Mouse (Mus musculus): ENCODE data around the gene Akap4.
A peak's percentile ranks its signal among the peaks of the same experiment; 100 is the strongest.

Gene Akap4

DNA sequence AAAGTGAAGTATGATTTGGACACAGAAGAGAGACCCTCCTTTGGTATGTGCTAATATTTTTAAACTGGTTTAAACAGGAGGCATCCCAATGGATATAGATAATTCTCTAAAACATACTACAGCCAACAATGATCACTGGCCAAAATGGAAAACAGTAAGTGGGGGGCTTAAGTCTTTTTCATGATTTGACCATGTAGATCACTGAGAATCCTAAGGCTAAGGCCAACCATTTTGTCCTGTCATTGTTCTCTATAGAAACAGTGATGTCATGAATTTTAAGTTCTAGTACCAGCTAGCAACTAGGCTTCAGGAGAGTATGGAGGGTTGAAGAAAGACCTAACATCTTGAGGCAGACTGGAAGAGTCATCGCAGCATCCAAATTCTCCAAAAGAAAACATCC, at the start of gene Akap4:
TSS of gene Akap4 (plus strand) at position 301 of the 400 bp plus-strand sequence.
- DNase-seq, result no peak

DNA sequence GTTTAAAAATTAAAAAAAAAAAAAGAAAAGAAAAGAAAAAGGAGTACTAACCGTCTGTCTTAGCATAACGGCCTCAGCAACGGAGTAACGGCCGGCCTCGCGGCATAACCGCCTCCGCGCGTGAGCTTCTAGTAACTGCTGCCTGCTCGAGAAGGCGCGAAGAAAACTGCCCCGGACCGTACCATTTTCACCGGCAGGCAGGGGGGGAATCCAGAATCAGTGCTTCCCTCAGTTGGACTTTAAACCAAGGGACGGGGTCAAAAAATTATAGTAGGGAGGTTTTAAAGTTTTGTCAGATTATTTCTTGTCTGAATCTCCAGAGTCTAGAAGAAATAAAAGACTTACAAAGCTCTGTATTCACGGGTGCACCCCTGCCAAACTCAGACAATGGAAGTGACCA, 25.8 kb upstream of the Akap4 start, which contains the start of gene Ccnb3:
TSS of gene Ccnb3 (minus strand) at position 101 of the 400 bp plus-strand sequence.
- no peak for DNase-seq

DNA sequence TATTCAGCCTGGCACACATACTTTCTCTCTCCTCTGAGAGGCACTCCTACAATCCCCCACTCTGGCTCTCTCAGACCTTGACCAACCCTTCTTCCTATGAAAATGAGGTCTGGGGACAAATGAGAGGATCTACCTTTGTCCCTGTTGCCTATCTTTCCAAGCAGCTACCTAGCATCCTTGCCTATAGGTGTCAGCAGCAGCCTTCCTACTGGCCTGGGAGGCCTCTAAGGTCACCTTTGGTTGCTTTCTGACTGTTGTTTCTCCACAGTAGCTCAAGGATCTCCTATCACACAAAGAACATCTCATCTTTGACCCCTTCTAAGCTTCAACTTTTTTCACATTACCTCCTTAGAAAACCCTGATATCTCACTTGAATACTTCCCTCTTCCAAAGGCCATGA, 10.3 kb upstream of the Akap4 start:
- no peak for DNase-seq

DNA sequence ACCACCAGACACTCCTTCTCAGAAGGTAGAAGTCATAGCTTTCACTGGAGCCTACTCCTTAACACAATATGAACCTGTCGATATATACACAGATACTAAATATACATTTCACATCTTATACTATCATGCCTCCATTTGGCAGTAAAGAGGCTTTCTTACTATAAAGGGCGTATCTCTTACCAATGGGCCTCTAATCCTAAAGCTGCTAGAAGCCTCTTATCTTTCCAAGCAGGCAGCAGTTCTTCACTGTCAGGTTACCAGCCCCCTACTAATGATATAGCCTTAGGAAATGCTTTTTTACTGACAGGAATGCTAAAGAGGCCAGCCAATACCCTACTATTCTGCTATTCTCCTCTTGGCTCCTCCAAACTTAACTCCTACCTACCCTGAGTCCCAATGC, 9.7 kb upstream of the Akap4 start:
- DNase-seq, result no peak

DNA sequence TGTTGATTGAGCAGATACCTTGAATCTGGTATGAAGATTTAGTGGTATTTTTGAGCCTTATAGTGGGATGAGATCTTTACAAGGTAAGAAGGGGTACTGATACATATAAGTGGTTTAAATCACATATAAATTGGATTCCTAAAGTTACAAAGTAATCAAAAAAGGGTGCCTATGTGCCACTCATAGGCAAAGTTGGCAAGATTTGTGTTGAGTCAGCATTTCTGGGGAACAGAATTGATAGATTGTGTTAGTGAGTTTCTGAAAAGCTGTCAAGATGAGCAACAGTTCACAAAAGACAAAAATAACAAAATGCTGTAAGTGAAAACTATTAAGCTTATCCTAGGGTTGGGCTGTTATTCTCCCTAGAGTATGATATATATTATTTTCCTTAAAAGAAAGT, 3.2 kb upstream of the Akap4 start:
- DNase-seq, result no peak

DNA sequence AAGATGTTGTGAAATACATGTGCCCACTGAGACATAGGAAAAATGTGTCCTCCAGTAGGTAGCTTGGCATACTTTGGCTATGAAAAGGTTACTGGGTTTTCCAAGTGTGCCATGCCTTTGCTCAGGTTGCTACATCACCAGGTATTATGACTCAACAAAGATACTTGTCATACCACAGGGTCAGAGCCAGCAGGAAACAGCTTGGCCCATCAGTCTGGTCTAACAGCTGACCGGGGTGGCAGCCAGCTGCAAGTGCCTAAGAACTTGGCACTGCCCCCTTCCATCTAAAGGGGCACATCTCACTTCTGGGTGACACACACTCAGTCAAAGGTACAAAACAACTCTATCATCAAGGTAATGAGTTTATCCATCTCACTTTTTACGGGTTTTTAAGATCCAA, 683 bp downstream of the Akap4 start:
- DNase-seq, result no peak

DNA sequence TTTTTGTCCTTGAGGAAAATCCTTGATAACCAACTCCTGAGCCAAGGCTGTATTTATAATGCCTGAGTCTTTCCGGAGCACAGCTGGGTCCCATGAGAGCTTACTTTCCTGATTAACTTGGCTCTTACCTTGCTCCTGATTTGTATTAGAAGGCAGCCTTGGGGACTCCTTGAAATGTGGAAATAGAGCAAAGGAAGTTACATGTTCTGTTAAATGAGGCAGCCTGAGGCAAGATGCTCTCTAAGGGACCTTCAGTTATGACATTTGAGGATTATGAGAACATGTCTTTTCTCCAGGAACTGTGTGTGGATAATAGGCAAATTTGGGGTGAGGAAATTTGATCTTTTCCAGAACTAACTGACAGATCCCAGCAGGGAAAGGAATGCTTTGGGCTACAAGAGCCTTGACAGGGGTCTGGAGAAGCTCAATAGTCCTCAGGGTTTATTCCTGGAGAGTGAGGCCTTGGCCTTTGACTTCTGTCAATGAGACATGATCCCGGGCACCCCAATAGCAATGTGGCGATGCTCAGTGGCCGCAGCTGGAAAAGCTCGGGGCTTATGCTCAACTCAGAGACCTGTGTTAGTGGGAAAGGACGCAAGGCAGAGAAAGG, 12.6 kb downstream of the Akap4 start:
- no peak for DNase-seq

DNA sequence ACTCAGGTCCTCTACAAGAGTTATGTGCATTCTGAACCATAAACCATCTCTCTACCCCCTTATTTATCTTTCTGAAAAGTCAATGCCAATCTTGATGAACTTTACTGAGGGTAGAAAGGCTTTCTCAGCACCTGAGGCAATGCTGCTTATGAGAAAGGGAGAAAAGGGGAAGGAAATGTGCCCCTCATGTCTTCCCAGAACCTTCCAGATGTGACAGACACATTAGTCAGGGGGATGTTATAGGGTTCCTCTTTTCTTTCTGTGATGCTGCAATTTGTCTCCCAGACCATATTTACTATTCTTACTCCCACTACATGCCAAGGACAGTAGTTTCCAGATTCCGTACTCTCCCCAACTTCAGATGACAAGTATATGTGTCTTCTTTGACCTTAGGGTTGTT, 18.6 kb downstream of the Akap4 start:
- no peak for DNase-seq

DNA sequence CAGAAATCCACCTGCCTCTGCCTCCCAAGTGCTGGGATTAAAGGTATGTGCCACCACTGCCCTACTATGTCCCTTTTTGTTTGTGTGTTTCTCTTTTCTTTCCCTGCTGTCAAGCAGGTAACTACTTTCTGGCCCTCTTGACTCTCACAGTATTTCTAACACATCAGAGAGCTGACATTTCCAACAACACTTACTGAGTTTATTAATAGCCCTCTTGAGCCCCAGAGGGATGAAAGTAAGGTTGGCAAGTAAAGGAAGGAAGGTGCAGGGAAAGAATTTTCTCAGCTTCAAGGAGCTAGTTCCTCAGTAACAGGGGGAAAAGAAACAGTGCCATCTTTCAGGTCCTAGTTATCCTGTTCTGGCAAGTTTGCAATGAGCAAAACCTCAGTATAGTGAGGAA, 23.0 kb downstream of the Akap4 start:
- DNase-seq, result no peak

DNA sequence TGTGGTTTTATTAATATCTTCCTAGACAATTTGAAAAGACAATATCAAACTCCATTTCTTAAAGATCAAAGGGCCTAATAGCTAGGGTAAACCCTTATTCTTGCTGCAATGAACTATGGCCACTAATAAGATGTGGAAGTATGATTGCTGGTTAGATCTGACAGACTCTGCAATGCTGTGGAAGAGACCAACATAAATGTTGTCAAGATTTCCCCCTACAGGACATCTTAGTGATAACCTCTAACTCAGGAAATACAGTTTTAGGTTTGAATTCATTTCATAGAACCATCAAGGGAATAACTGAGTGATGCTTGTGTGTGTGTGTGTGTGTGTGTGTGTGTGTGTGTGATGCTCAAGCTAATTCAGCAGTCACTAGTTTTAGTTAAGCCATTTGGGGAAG, 35.0 kb downstream of the Akap4 start:
- DNase-seq, result no peak

DNA sequence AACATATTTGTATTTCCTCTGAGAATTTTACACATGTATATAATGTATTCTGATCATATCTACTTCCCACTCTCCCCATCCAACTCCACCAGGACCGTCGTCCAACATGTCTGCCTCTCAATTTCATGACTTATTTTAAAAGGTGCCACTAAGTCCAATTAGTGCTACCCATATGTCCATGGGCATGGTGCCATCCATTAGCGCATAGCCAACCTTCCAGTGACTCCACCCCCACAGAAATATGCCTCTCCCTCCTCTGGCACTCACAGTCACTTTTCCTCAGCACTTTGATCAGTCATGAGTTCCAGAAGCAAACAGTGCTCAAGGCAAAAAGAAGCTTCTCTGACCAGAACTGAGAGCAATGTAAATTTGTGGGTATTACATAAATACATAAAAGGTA, 47.6 kb downstream of the Akap4 start:
- DNase-seq, result peak; percentile 11 to 13

DNA sequence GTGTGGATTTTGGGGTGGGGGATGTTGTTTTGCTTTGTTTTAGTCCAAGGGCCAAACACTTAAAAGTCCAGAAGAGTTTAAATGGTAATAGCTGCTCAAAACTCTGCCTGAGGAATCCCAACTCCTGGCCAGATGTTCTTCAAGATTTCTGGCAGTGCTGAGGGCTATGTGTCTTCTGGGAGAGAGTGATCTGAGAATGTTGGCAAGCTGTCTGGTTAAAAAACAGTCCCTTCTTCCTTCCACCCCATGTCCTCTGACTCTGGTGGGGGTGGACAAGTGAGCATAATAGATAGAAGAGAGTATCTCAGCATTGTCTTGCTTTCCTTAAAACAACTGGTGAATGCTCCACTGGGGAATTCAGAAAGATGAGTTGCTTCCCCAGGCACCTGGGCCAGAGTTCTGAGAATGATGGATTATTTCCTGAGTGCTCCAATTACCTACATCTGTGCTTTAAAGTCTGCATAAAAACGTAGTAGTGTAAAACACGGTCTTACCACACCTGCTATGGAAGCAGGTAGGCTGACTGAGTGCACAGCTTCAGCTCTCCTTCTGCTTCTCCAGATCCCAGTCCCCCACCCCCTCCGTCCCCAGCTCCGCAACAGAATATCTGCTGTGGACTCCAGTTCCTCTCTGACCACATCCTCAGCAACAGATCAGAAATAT, 54.4 kb downstream of the Akap4 start:
- DNase-seq, result no peak
